Mouse (Mus musculus): ENCODE measurements around the gene Sec24d.

Gene Sec24d

GRCm38 (mm10) chr3:123411821-123412578 is 144.7 kb downstream of the Sec24d start:
- no peak for DNase-seq

GRCm38 (mm10) chr3:123413173-123413572 is 145.9 kb downstream of the Sec24d start:
- DNase-seq: no peak
